Comparison of ENCODE assay signal across 22 mouse cellular contexts in genomic region chr3:152271071-152271710, GRCm38 (mm10). TPM values are rescaled to one million over a fixed set of nuclear protein-coding genes. Genes with fewer than 3 reads are reported as not detected.
DNase-seq lines count a peak whose midpoint lies in the region; TF ChIP-seq lines count a peak whose summit lies in the region.
"Had no signal": no experiment of that assay in that cellular context is flagged by ENCODE, and none has a peak within 500 bp of the region (broad histone marks: within the 10 kb centered on the region; RNA-seq: fewer than 3 reads in every experiment).

No protein-coding gene starts in this region.

- H3K9me3 ChIP-seq in heart, embryonic 10.5 days, result no peaks in the 10 kb centered on the region
- H3K9me3 ChIP-seq: embryonic facial prominence, embryonic 13.5 days; embryonic facial prominence, embryonic 15.5 days; forebrain, embryonic 10.5 days; forebrain, embryonic 12.5 days had no signal

- peak; percentile 68 for DNase-seq in heart, embryonic 10.5 days (ENCODE audit: low spot score)
- DNase-seq in heart, postnatal 14 days, result no peak
- peak; percentile 54 to 65 for DNase-seq in lung, adult 18-20 months
- no peak for DNase-seq in lung, postnatal 10 days
- peak; percentile 55 for DNase-seq in lung, postnatal 25 days (ENCODE audit: low spot score)
- no peak for DNase-seq in lung, adult 2 months
- no peak for DNase-seq in spleen, postnatal 10 days (ENCODE audit: low spot score in 2 of 2)
- DNase-seq: adrenal gland, adult 2 months; adrenal gland, postnatal 10 days; adrenal gland, postnatal 25 days; cerebellum, adult 11 months; cerebellum, adult 18-20 months; cerebellum, adult 8-10 months; cerebellum, adult 9-11 months; cerebellum, postnatal 14 days; cerebellum, postnatal 36 days; embryo, embryonic 11 days had no signal

- H3K4me3 ChIP-seq in heart, embryonic 10.5 days, result no peak overlapping the region
- no peak overlapping the region for H3K4me3 ChIP-seq in lung, adult 2 months (replicated peaks; ENCODE audit: extremely low read depth, low read depth, low read length)
- H3K4me3 ChIP-seq: embryonic facial prominence, embryonic 13.5 days; embryonic facial prominence, embryonic 15.5 days; erythroblast, embryonic 14.5 days; forebrain, embryonic 10.5 days; forebrain, embryonic 12.5 days had no signal

- peak overlapping the region; percentile 62 for H3K27ac ChIP-seq in heart, embryonic 10.5 days
- H3K27ac ChIP-seq: embryonic facial prominence, embryonic 13.5 days; embryonic facial prominence, embryonic 15.5 days; forebrain, embryonic 10.5 days; forebrain, embryonic 12.5 days had no signal

- TF ChIP-seq POLR2A in lung, adult 2 months (IDR thresholded peaks at IDR 0.05; ENCODE audit: borderline replicate concordance, extremely low read depth, low read depth, low read length), result no peak

- H3K27me3 ChIP-seq in heart, embryonic 10.5 days (ENCODE audit: insufficient read depth, poor library complexity, severe bottlenecking), result peaks cover 6% of the 10 kb centered on the region; the same call in 1 of the 2 replicates

- intact Hi-C loops in heart, postnatal 14 days (cut with DNase I), result no loop called here

- H3K4me1 ChIP-seq in heart, embryonic 10.5 days, result peaks cover 49% of the 10 kb centered on the region
- H3K4me1 ChIP-seq in lung, adult 2 months (ENCODE audit: control insufficient read depth, insufficient read depth, low read length), result no peaks in the 10 kb centered on the region

- TF ChIP-seq CTCF in lung, adult 2 months (IDR thresholded peaks at IDR 0.05; ENCODE audit: insufficient read depth, low read length), result no peak

- peaks cover 4% of the 10 kb centered on the region; the same call in 1 of the 2 replicates for H3K36me3 ChIP-seq in heart, embryonic 10.5 days

- 85% methylated on average over 10 of the region's 10 CpGs for WGBS in heart, embryonic 10.5 days
- 77% methylated on average over 10 of the region's 10 CpGs for WGBS in lung, adult 2 months

RNA-seq across cellular contexts. Expression of gene Nexn, which starts 5.0 kb away (rescaled TPM):
- 102 and 155 TPM in 2 replicates for polyA plus RNA-seq in heart, embryonic 10.5 days (2016; fragmentation: Nextera tagmentation; extraction: Ambion mirVana)
- total RNA-seq in heart, postnatal 14 days (2021), result 100 to 1,000 TPM; 297 to 301 TPM
- polyA plus RNA-seq in lung, adult 2 months (2012; rRNA removed), result 0.34 and 1.1 TPM in 2 replicates
- polyA plus RNA-seq: adrenal gland, adult 2 months; erythroblast, embryonic 14.5 days had no signal

Comparison
In these comparisons a context has a peak if more than half of its experiments do, and no peak if none do; other contexts are left out.
1. DNase-seq: peak in heart, embryonic 10.5 days (single experiment), lung, adult 18-20 months (2 of 2) and lung, postnatal 25 days (single experiment); none in heart, postnatal 14 days (0 of 2), lung, postnatal 10 days (single experiment), lung, adult 2 months (single experiment) and spleen, postnatal 10 days (0 of 2).
2. RNA of gene Nexn, which starts 5.0 kb away (polyA plus RNA-seq): 102 to 155 TPM in heart, embryonic 10.5 days; 0.34 to 1.1 TPM in lung, adult 2 months; every median in the first group is over 10 times any median in the second.